Mouse (Mus musculus) myocyte (in vitro differentiated cells): ENCODE data around the gene Gm20388. TPM values are rescaled to one million over a fixed set of nuclear protein-coding genes. Genes with fewer than 3 reads are reported as not detected.

Source experiments
- H3K27me3 ChIP-seq: one replicate; pipeline ENCODE4 v1.6.1; 2011; ENCODE audit not compliant: control insufficient read depth, insufficient read depth, insufficient read length
- H3K36me3 ChIP-seq: one replicate; pipeline ENCODE4 v1.6.1; 2011; ENCODE audit not compliant: control insufficient read depth, insufficient read depth
- H3K4me2 ChIP-seq: one replicate; pipeline ENCODE4 v1.6.1; 2011; ENCODE audit warnings: low read depth, control low read depth
- H3K4me3 ChIP-seq: one replicate; pipeline ENCODE4 v1.5.1; 2011; ENCODE audit warnings: mild to moderate bottlenecking, control low read depth, moderate library complexity
- H3K79me2 ChIP-seq: one replicate; pipeline ENCODE4 v1.6.1; 2011; ENCODE audit not compliant: control insufficient read depth, insufficient read depth
- H3ac ChIP-seq: one replicate; pipeline ENCODE4 v1.6.1; 2011; ENCODE audit not compliant: control insufficient read depth, insufficient read length
- CEBPB ChIP-seq: IDR thresholded peaks from 2 replicates; pipeline ENCODE4 v1.6.1; 2011; ENCODE audit warnings: mild to moderate bottlenecking, moderate library complexity; ENCODE audit not compliant: poor library complexity, insufficient read depth, severe bottlenecking
- E2F4 ChIP-seq: IDR thresholded peaks from one replicate; pipeline ENCODE4 v1.6.1; 2011; ENCODE audit warnings: mild to moderate bottlenecking, control low read depth, moderate library complexity; ENCODE audit not compliant: insufficient read depth
- MAX ChIP-seq: IDR thresholded peaks from one replicate; pipeline ENCODE4 v1.6.1; 2011; ENCODE audit warnings: low read depth, mild to moderate bottlenecking, control low read depth
- MYOD1 ChIP-seq, 3 experiments: IDR thresholded peaks; one replicate each; pipeline ENCODE4 v1.6.1; 2011; ENCODE audit warnings: control low read depth in 2 of 3, low read depth in 2 of 3, mild to moderate bottlenecking in 2 of 3, moderate library complexity in 1 of 3; ENCODE audit not compliant: insufficient read length in 2 of 3, control insufficient read depth in 1 of 3
- MYOG ChIP-seq, 3 experiments: IDR thresholded peaks; one replicate each; pipeline ENCODE4 v1.6.1; 2011; ENCODE audit warnings: control low read depth in 2 of 3, low read depth in 2 of 3, mild to moderate bottlenecking in 2 of 3; ENCODE audit not compliant: insufficient read length in 2 of 3, control insufficient read depth in 1 of 3, insufficient read depth in 1 of 3
- POLR2A ChIP-seq: IDR thresholded peaks from one replicate; pipeline ENCODE4 v1.6.1; 2011; ENCODE audit warnings: low read depth, mild to moderate bottlenecking, control low read depth, moderate library complexity; ENCODE audit not compliant: insufficient read length
- POLR2AphosphoS2 ChIP-seq: IDR thresholded peaks from one replicate; pipeline ENCODE4 v1.6.1; 2011; ENCODE audit warnings: low read depth, control low read depth; ENCODE audit not compliant: insufficient read length
- REST ChIP-seq: IDR thresholded peaks from one replicate; pipeline ENCODE4 v1.6.1; 2011; ENCODE audit warnings: mild to moderate bottlenecking, control low read depth, moderate library complexity; ENCODE audit not compliant: insufficient read depth, insufficient read length
- SRF ChIP-seq: IDR thresholded peaks from one replicate; pipeline ENCODE4 v1.6.1; 2011; ENCODE audit warnings: low read depth; ENCODE audit not compliant: control insufficient read depth, insufficient read length
- TCF12 ChIP-seq: IDR thresholded peaks from one replicate; pipeline ENCODE4 v1.6.1; 2011; ENCODE audit warnings: mild to moderate bottlenecking, control low read depth; ENCODE audit not compliant: poor library complexity, insufficient read depth, severe bottlenecking
- TCF3 ChIP-seq: IDR thresholded peaks from one replicate; pipeline ENCODE4 v1.6.1; 2011; ENCODE audit warnings: low read depth, control low read depth; ENCODE audit not compliant: insufficient read length
- USF1 ChIP-seq: IDR thresholded peaks from one replicate; pipeline ENCODE4 v1.6.1; 2011; ENCODE audit warnings: low read depth, mild to moderate bottlenecking, control low read depth, moderate library complexity
- polyA plus RNA-seq: library from polyadenylated mRNA; unstranded; fragments of >200 nt; fragmentation: generic; extraction: Trizol; gene quantifications from one replicate; pipeline ENCODE4 v1.2.1, GENCODE M21; 2012; ENCODE audit warnings: missing spikeins

The Gm20388 gene
- polyA plus RNA-seq, 1 experiment: 15.3 TPM

GRCm38 (mm10) chr8:120213229-120213628 is 302.6 kb downstream of the Gm20388 start:
- no peak overlapping the region for H3K4me3 ChIP-seq
- H3K27me3 ChIP-seq: no peaks in the 10 kb centered on the region
- no peak for TF ChIP-seq TCF12
- no peaks in the 10 kb centered on the region for H3K36me3 ChIP-seq
- no peak overlapping the region for H3ac ChIP-seq
- peak overlapping the region; percentile 95 for H3K4me2 ChIP-seq
- H3K79me2 ChIP-seq: no peaks in the 10 kb centered on the region

GRCm38 (mm10) chr8:120213939-120214338 is 303.3 kb downstream of the Gm20388 start:
- TF ChIP-seq POLR2AphosphoS2 (peak; percentile 33), USF1 (peak; percentile 59), TCF12 (peak; percentile 96), TCF3 (peak; percentile 98), MYOD1 (IDR thresholded peaks at IDR 0.05; ENCODE audit: control insufficient read depth in 1 of 3, insufficient read length in 2 of 3, low read depth in 2 of 3) (peak; percentile 57 to 99 (median 99)), CEBPB (no peak), MAX (no peak), SRF (no peak), POLR2A (no peak), E2F4 (no peak), MYOG (IDR thresholded peaks at IDR 0.05; ENCODE audit: control insufficient read depth in 1 of 3, insufficient read depth in 1 of 3, insufficient read length in 2 of 3, low read depth in 2 of 3) (peak; percentile 96 to 100 (median 99)), REST (no peak)
- Histone ChIP-seq H3K36me3 (no peaks in the 10 kb centered on the region), H3K4me2 (peak overlapping the region; percentile 95), H3K27me3 (no peaks in the 10 kb centered on the region), H3K79me2 (no peaks in the 10 kb centered on the region), H3ac (no peak overlapping the region), H3K4me3 (no peak overlapping the region)

- H3ac ChIP-seq: no peak overlapping the region
- H3K27me3 ChIP-seq: no peaks in the 10 kb centered on the region
- peak overlapping the region; percentile 95 for H3K4me2 ChIP-seq
- H3K4me3 ChIP-seq: no peak overlapping the region
- H3K79me2 ChIP-seq: no peaks in the 10 kb centered on the region
- no peaks in the 10 kb centered on the region for H3K36me3 ChIP-seq
- TF ChIP-seq POLR2A: peak; percentile 55
- TF ChIP-seq TCF12: peak; percentile 54
- peak; percentile 59 for TF ChIP-seq POLR2AphosphoS2
- peak; percentile 29 for TF ChIP-seq TCF3
- peak in 2 of 3 experiments; percentile 91 to 95 for TF ChIP-seq MYOD1 (IDR thresholded peaks at IDR 0.05; ENCODE audit: control insufficient read depth in 1 of 3, insufficient read length in 2 of 3, low read depth in 2 of 3)
- no peak for TF ChIP-seq USF1
- TF ChIP-seq CEBPB: no peak
- peak; percentile 80 to 98 (median 84) for TF ChIP-seq MYOG (IDR thresholded peaks at IDR 0.05; ENCODE audit: control insufficient read depth in 1 of 3, insufficient read depth in 1 of 3, insufficient read length in 2 of 3, low read depth in 2 of 3)
Observed at GRCm38 (mm10) chr8:120215416-120216141, 304.9 kb downstream of the Gm20388 start.

GRCm38 (mm10) chr8:120216855-120217830 is 306.5 kb downstream of the Gm20388 start:
- Histone ChIP-seq H3ac (no peak overlapping the region), H3K4me3 (no peak overlapping the region), H3K27me3 (no peaks in the 10 kb centered on the region), H3K79me2 (no peaks in the 10 kb centered on the region), H3K36me3 (no peaks in the 10 kb centered on the region), H3K4me2 (peak overlapping the region; percentile 95)
- TF ChIP-seq MYOD1 (IDR thresholded peaks at IDR 0.05; ENCODE audit: control insufficient read depth in 1 of 3, insufficient read length in 2 of 3, low read depth in 2 of 3) (peak in 2 of 3 experiments; percentile 41 to 58), MYOG (IDR thresholded peaks at IDR 0.05; ENCODE audit: control insufficient read depth in 1 of 3, insufficient read depth in 1 of 3, insufficient read length in 2 of 3, low read depth in 2 of 3) (no peak)

GRCm38 (mm10) chr8:120222548-120222947 is 311.9 kb downstream of the Gm20388 start:
- TF ChIP-seq POLR2AphosphoS2 (no peak), REST (no peak), POLR2A (no peak), CEBPB (no peak)
- H3K36me3 ChIP-seq: no peaks in the 10 kb centered on the region

More at GRCm38 (mm10) chr8:120222548-120222947, 311.9 kb downstream of the Gm20388 start:
- no peaks in the 10 kb centered on the region for H3K27me3 ChIP-seq
- H3ac ChIP-seq: no peak overlapping the region
- no peak overlapping the region for H3K4me2 ChIP-seq
- H3K79me2 ChIP-seq: no peaks in the 10 kb centered on the region
- no peak overlapping the region for H3K4me3 ChIP-seq
